Mouse (Mus musculus) spleen, adult 18-20 months (tissue): ENCODE measurements around the gene Psmd4.
"Not testable (repeated sequence)": the region's sequence is repeated elsewhere in the genome, so short reads cannot be mapped to it uniquely, and the experiment has no call there.

Experiments
- DNase-seq, 2 experiments: peaks; one replicate each; pipeline ENCODE4 v3.0.0; 2022; ENCODE audit warnings: mixed read lengths in 2 of 2

Psmd4 gene

GRCm38 (mm10) chr3:95042166-95042837 is at the start of gene Psmd4:
Gene Psmd4, minus strand, starts transcription at chr3:95042614.
- peak; percentile 94 to 97 for DNase-seq

DNA sequence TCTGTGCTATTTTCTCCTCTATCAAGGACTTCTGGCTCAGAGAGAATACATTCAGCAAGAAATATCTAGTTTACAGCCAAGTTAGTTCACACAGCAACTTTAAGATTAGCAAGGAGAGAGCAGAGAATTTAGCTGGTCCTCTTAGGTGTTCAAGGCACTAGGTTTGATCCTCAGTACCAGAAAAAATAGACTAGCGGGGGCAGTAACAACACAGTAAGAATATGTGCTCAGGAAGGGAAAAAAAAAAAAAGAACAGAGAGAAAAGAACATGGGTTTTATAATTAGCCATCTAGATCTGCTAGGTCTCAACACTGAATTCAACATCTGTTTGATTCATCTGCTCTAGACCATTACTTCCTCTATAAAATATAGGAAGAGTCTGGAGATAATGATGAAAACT is 45.7 kb upstream of the Psmd4 start:
- DNase-seq, result no peak

DNA sequence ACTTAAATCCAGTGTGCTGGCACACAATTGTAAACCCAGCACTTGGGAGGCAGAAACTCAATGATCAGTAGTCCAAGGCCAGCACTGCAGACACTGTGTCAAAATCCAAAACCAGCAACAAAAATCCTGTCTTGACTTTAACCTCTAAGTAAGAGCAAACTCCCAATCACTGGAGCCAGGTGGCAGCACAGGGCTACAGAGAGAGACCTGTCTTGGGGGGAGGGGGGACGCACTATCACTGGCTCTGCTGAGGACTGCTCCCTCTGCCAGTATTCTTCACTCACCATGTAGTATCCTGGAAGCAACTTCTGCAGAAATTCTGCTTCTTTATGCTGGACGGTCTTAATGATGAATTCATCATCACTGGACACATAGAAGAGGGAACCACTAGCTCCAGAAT is 29.2 kb upstream of the Psmd4 start:
- DNase-seq, result no peak

DNA sequence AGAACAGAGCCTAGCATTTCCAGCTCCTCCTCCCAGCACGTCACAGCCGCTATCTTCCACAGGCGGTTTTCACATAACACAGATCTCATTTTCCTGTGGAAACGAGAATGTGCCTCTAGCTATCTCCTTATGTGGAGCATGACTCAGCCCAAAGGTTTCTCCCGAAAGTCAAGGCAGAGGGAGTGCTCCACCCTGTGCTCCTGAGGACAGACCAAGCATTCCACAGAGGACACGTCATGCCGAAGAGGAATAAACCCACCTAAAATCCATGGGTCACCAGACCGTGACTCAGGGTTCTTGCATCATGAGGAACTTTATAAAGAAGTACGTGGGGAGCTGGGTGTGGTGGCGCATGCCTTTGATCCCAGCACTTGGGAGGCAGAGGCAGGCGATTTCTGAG is 24.2 kb upstream of the Psmd4 start:
- no peak for DNase-seq

- DNase-seq, result no peak
Observed at GRCm38 (mm10) chr3:95066095-95066494, 23.7 kb upstream of the Psmd4 start.

GRCm38 (mm10) chr3:95065553-95065952 is 23.1 kb upstream of the Psmd4 start:
- DNase-seq, result no peak

- no peak for DNase-seq
Observed at GRCm38 (mm10) chr3:95063741-95064140, 21.3 kb upstream of the Psmd4 start.

DNA sequence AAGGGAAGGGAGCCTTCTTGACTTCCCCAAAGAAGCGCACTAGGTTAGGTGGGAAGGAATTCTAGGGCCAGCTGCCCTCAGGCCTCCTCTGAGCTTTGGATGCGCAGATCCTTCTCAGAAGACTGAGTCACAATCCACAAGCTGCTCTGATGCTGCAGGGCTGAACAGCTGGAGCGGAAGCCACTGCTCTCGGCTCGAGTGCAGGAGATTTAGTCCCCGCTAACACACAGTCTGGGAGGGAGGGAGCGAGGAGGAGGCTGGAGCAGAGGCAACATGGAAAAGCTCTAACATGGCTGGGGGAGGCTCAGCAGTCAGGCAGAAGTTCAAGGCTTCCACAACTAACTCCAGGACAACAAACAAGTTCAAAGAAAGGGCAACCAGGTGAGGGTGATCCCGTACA is 15.7 kb upstream of the Psmd4 start:
- no peak for DNase-seq

- DNase-seq, result no peak
Observed at GRCm38 (mm10) chr3:95056275-95056674, 13.9 kb upstream of the Psmd4 start.

DNA sequence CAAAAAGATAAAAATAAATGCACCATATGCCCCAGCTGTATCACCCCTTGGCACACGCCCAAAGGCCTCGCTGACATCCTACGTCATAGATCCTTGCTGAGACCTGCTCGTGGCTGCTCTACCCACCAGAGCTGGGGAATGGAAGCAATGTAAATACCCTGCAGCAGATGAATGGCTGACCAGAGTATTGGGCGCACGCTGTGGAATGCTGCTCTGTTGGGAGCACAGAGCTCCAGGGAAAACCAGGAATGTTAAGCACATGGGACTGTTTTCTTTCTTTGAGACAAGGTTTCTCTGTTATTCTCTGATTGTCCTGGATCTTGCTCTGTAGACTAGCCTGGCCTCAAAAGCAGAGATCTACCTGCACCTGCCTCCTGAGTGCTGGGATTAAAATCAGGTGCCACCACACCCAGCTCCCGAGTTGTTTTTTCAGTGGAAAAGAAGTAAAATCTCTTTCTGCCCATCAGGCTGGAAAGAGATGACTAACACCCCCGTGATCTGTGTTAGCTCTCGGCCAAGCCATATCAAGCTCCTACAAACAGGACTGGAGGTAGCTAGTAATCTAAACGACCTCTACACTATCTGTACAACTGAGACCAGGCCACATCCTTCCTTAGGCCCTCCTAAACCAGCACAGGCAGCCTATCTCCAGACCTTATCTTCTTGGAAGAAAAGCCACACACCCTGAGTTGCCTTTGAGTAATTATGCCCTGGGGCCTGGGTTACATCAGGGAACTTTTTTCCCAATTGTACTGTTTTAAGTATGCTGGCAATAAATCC is 12.3 kb upstream of the Psmd4 start:
- no peak for DNase-seq

- DNase-seq, result peak in 1 of 2 experiments; percentile 21
Observed at GRCm38 (mm10) chr3:95053701-95054100, 11.3 kb upstream of the Psmd4 start.

DNA sequence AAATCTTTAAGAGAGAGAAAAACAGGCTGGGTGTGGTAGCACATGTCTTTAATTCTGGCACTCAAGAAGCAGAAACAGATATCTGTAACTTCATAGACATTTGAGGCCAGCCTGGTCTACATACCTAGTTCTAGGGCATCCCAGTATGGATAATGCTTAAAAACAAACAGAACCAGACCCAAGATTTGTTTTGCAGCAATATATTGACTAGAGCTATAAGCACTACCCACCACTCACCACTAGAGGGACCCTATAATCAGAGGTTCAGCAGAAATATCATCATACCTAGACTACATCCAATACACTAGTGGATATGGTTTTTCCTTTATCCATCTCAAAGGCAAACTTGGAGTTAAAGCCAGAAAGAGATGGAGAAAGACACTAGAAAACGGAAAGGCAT is 10.5 kb upstream of the Psmd4 start:
- peak in 1 of 2 experiments; percentile 37 for DNase-seq

GRCm38 (mm10) chr3:95047914-95048313 is 5.5 kb upstream of the Psmd4 start:
- no peak for DNase-seq

DNA sequence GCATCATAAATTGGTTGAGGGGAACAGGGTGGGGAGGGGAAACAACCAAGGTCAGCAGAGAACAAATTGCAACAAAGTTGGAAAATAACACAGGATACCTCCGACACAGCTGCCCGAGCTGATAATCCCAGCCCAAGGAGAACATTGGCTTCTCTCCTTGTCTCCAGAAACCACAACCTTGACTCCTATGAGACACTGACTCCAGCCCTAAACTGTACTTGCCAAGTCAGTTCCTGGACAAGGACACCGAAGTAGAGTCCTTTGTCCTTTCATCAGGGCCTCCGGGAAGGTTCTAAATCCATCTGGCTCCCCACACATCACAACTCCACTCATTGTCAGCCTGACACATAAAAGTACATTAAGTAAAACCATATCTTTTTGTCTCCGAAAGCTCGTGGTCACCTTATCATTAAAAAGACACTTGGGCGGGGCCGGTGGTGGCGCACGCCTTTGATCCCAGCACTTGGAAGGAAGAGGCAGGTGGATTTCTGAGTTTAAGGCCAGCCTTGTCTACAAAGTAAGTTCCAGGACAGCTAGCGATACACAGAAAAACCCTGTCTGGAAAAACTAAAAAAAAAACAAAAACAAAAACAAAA is 4.1 kb upstream of the Psmd4 start:
- DNase-seq, result no peak

GRCm38 (mm10) chr3:95043251-95043650 is 837 bp upstream of the Psmd4 start:
- no peak for DNase-seq

DNA sequence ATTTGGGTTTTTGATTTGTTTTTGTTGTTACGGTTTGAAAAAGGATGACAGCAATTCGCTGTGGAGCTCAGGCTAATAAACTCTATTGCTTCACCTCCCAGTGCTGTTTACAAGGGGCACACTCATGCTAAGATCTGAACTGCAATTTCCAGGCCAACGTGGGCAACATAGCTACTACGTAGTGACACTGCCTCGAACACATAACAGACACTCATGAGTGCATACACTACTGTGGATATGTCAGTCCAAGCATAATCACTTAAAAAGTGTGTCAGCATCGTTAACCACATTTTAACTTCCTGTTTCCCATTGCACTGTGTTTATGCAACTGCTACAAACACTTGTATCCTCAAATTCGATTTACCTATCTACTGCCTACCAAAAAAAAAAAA is 420 bp upstream of the Psmd4 start:
- DNase-seq, result no peak

DNA sequence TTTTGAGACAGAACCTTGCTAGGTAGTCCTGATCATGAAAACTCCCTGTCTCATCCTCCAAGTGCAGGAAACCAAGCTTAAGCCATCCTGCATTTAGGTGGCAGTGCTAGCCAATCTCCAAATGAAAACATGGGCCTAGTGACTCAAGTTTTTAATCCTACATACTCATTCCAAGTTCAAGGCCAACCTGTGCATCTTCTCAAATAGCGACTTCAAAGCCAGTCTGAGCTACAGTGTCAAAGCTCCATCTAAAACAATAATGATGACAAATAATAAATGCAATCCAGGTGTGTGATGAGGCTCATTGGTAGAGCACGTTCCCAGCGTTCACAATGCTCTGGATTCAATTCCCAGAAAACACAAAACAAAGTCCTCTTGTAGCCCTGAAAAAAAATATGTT is 789 bp downstream of the Psmd4 start:
- no peak for DNase-seq

- no peak for DNase-seq
Observed at GRCm38 (mm10) chr3:95029953-95030352, 12.5 kb downstream of the Psmd4 start.

- not testable (repeated sequence) for DNase-seq
Observed at GRCm38 (mm10) chr3:95029291-95029827, 13.1 kb downstream of the Psmd4 start.

DNA sequence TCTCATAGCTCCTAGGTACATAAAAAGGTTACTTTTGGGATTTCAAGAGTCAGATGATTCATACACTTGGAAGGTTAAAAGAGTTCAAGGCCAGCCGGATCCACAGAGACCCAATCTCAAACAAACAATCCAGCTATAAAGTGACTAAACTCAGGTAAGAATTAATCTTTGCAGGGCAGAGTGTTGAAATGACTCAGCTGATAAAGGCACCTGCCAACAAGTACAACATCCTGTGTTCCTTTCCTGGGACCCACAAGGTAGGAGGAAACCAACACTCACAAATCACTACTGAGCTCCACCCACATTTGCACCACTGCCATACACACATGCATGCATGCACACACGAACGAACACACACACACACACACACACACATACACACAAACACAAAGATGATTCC is 13.8 kb downstream of the Psmd4 start:
- DNase-seq, result no peak

DNA sequence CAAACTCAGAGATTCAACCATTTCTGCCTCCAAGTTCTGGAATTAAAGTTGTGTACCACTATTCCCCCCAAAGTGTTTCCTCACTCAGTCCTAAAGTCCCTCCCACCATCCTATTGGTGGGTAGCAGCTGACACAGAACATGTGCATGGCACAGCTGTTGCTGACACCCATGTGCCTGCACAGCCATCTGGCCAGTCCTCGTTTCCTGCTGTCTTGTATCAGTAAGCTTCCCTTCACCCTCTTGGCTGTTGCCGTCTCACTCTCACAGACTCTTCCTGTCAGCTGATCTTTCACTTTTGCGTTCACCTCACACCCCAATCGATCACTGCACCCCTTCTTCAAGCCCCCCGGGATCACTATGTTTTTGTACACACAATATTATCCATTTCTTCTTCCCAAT is 14.7 kb downstream of the Psmd4 start:
- DNase-seq, result no peak

GRCm38 (mm10) chr3:95027057-95027645 is 15.3 kb downstream of the Psmd4 start:
- no peak for DNase-seq

GRCm38 (mm10) chr3:95025202-95025601 is 17.2 kb downstream of the Psmd4 start:
- no peak for DNase-seq
